Mouse (Mus musculus) Patski (cell line): Measurements from ENCODE around the gene Chadl. TPM values are rescaled to one million over a fixed set of nuclear protein-coding genes. Genes with fewer than 3 reads are reported as not detected.

Experiments
- ATAC-seq: fragments of 100-300 bp; one replicate; pipeline ENCODE4 v1.8.0; 2021
- CTCF ChIA-PET: fragments of 350-600 bp; sonication (Branson Sonifier 250); formaldehyde crosslinking; loops from one replicate; lab custom pipeline; 2022; ENCODE audit warnings: inconsistent platforms; lab: Charles Lee
- POLR2A ChIA-PET: fragments of 350-600 bp; sonication (Branson Sonifier 250); formaldehyde crosslinking; loops from one replicate; lab custom pipeline; 2022; ENCODE audit warnings: antibody characterized with exemption, inconsistent platforms; lab: Charles Lee
- DNase-seq: peaks from one replicate; pipeline ENCODE4 v3.0.0-alpha.2; 2011; ENCODE audit warnings: low read depth, low spot score
- H3K27me3 ChIP-seq: fragments of 371-371 bp; one replicate; pipeline ENCODE4 v1.5.1; 2021
- CTCF ChIP-seq: fragments of 100-300 bp; IDR thresholded peaks from one replicate; pipeline ENCODE4 v1.5.1; 2021
- in situ Hi-C: fragments of 300-500 bp; cut with MboI; formaldehyde crosslinking; loops from 3 replicates; pipeline ENCODE4 v1.11.1; 2018; ENCODE audit warnings: low pct_unique_long_range_greater_than_20kb, mixed read lengths
- polyA plus RNA-seq: library from polyadenylated mRNA; unstranded; gene quantifications from one replicate; pipeline ENCODE4 v1.2.3, GENCODE M21; 2021

Chadl gene
- polyA plus RNA-seq, 1 experiment from 2014 or later: 9.1 TPM

DNA sequence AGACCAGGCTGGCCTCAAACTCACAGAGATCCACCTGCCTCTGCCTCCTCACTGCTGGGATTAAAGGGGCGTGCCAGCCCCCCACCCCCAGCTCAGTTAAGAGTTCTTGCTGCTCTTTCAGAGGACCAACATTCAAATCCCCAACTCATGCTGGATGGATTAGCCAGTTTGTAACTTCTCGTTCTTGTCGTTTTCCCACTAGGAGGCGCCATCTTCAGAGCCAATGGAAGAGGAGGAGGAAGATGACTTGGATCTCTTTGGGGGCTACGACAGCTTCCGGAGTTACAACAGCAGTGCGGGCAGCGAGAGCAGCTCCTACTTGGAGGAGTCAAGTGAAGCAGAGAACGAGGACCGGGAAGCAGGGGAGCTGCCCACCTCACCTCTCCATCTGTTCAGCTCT is 30.1 kb downstream of the Chadl start:
- no peaks in the 10 kb centered on the region for H3K27me3 ChIP-seq
- TF ChIP-seq CTCF: no peak
- ChIA-PET POLR2A (no interaction called here), CTCF (interaction anchor here (0.7 kb wide), 1 partner anchor 23 kb away, joined by 3 read pairs; no protein-coding TSS in a partner anchor)
- ATAC-seq (no peak), DNase-seq (no peak)
- in situ Hi-C loops: no loop called here

DNA sequence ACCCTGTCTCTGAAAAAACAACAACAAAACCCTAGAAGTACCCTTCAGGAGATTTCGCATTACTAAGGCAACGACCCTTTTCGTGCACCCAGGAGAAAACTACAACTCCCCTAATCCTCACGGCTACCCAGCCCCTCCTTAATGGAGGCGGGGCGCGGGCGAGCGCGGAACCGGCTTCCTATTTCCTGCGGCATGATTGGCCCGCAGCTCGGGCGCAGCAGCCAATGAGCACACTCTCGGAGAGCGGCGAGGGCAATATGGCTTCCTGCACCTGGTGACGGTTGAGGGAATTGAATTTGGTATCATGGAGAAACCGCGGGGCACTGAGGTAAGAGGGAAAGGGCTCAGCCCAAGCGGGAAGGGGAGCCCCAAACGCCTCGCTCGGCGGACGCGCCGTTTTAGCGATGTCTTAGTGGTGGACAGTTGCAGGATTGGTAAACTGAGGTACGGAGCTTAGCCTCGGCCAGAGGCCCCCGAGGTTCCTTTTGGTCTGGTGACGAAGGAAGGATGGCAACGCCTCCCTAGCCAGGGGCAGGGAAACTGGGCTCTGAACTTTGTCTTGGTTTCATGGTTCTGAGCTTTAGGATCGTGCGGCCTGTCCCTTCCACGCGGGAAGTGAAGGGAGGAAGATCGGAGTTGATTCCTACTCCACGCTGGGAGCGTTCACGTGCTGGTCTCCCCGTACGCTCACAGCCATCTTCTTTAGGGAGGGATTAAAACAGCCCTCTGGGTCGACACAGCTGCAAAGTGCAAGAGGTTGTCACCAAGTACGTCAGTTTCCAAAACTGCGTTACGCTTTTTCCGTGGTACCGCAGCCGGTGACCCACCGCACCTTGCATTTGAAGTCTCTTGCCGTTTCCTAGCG is 33.2 kb downstream of the Chadl start, which contains the start of gene L3mbtl2:
L3mbtl2 (plus strand) TSS at position 193 of the 865 bp plus-strand sequence.
- in situ Hi-C loops: no loop called here
- CTCF ChIA-PET: interaction anchor here (0.8 to 1.2 kb wide), 4 partner anchors 11 to 216 kb away, joined by 3 read pairs; no protein-coding TSS in a partner anchor
- POLR2A ChIA-PET: interaction anchor here (0.6 kb wide), 1 partner anchor 9 kb away, joined by 3 read pairs; no protein-coding TSS in a partner anchor

DNA sequence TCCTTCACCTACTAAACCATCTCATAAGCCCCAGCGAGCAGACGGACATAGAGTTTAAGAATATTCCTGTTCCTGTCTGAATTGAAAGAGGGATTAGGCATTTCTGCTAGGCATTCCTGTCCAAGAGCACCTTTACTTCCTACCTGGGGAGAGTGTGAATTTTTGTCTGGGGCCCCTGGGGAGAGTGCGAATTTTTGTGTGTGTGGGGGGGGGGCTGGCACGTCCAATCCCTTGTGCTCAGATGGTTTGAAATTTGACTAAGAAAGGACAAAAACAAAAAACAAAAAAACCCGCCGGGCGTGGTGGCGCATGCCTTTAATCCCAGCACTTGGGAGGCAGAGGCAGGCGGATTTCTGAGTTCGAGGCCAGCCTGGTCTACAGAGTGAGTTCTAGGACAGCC is 33.8 kb downstream of the Chadl start:
- DNase-seq (no peak), ATAC-seq (no peak)
- no peak for TF ChIP-seq CTCF
- no peaks in the 10 kb centered on the region for H3K27me3 ChIP-seq
- in situ Hi-C loops: no loop called here
- POLR2A ChIA-PET: interaction anchor here (0.6 kb wide), 1 partner anchor 10 kb away, joined by 3 read pairs; no protein-coding TSS in a partner anchor
- CTCF ChIA-PET: interaction anchor here (1.5 kb wide), 1 partner anchor 152 kb away, joined by 3 read pairs; no protein-coding TSS in a partner anchor

More for the DNA sequence above, 33.2 kb downstream of the Chadl start, which contains the start of gene L3mbtl2:
- peak; percentile 97 for ATAC-seq
- no peak for TF ChIP-seq CTCF
- peak; percentile 37 for DNase-seq
- no peaks in the 10 kb centered on the region for H3K27me3 ChIP-seq

DNA sequence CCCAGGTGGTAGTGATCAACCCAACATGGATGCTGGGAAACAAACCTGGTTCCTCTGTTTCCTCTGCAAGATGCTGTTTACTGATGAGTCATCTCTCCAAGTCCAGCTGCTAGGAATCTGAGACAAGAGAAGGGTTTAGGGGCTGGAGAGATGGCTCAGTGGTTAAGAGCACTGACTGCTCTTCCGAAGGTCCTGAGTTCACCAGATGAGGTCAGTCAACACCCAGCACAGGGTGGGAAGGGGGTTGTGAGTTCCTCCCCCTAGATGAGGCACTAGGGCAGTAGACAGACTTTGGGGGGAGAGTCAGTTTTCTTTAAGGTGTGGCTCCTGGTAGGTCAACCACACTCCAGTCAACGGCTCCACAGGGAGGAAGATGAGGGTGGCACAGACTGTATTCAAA is 35.4 kb downstream of the Chadl start:
- ChIA-PET POLR2A (no interaction called here), CTCF (interaction anchor here (1.5 kb wide), 1 partner anchor 151 kb away, joined by 3 read pairs; no protein-coding TSS in a partner anchor)
- in situ Hi-C loops: no loop called here

GRCm38 (mm10) chr15:81650636-81651035 is 46.5 kb downstream of the Chadl start:
- ChIA-PET POLR2A (interaction anchor here (0.6 kb wide), 1 partner anchor 257 kb away, joined by 3 read pairs; no protein-coding TSS in a partner anchor), CTCF (interaction anchor here (1.0 kb wide), 1 partner anchor 14 kb away, joined by 3 read pairs; no protein-coding TSS in a partner anchor)
- no peak for ATAC-seq
- no peak for TF ChIP-seq CTCF
- in situ Hi-C loops: no loop called here
- no peaks in the 10 kb centered on the region for H3K27me3 ChIP-seq
- no peak for DNase-seq

More for the DNA sequence above, 35.4 kb downstream of the Chadl start:
- no peaks in the 10 kb centered on the region for H3K27me3 ChIP-seq
- DNase-seq (no peak), ATAC-seq (no peak)
- TF ChIP-seq CTCF: no peak

DNA sequence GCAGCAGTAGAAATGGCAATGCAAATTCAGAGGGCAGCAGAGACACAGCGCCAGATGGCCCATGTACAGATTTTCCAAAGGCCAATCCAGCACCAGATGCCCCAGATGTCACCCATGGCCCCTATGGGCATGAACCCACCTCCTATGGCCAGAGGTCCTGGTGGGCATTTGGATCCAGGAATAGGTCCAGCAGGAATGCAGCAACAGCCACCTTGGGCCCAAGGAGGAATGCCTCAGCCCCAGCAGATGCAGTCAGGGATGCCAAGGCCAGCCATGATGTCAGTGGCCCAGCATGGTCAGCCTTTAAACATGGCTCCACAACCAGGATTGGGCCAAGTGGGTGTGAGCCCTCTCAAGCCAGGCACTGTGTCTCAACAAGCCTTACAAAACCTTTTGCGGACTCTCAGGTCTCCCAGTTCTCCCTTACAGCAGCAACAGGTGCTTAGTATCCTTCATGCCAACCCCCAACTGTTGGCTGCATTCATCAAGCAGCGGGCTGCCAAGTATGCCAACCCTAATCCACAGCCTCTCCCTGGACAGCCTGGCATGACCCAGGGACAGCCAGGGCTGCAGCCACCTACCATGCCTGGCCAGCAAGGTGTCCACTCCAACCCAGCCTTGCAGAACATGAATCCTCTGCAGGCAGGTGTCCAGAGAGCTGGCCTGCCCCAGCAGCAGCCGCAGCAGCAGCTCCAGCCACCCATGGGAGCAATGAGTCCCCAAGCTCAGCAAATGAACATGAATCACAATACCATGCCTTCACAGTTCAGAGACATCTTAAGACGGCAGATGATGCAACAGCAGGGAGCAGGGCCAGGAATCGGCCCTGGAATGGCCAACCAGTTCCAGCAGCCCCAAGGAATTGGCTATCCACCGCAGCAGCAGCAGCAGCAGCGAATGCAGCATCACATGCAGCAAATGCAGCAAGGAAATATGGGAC is 47.3 kb downstream of the Chadl start:
- ChIA-PET POLR2A (interaction anchor here (0.6 kb wide), 1 partner anchor 258 kb away, joined by 3 read pairs; no protein-coding TSS in a partner anchor), CTCF (interaction anchor here (1.0 to 1.5 kb wide), 2 partner anchors 15 to 45 kb away, joined by 3 read pairs; no protein-coding TSS in a partner anchor)
- DNase-seq (peak; percentile 30), ATAC-seq (peak; percentile 57)
- in situ Hi-C loops: no loop called here
- TF ChIP-seq CTCF: no peak
- no peaks in the 10 kb centered on the region for H3K27me3 ChIP-seq

Other genes starting within 250 kb of the Chadl start
- gene Rbx1, start 231.0 kb downstream of the Chadl start, polyA plus RNA-seq: 157 TPM
- 46.9 TPM for gene Ep300, start 111.9 kb downstream of the Chadl start, polyA plus RNA-seq
- 24.2 TPM for gene L3mbtl2, start 33.4 kb downstream of the Chadl start, polyA plus RNA-seq
- 90.0 TPM for gene Zc3h7b, start 47.8 kb upstream of the Chadl start, polyA plus RNA-seq
- 120 TPM for gene Rangap1, start 48.2 kb upstream of the Chadl start, polyA plus RNA-seq
- gene Tef, start 105.1 kb upstream of the Chadl start, polyA plus RNA-seq: 61.5 TPM
- gene Tob2, start 161.5 kb upstream of the Chadl start, polyA plus RNA-seq: 27.3 TPM
- gene Phf5a, start 174.6 kb upstream of the Chadl start, polyA plus RNA-seq: 68.2 TPM
- 559 TPM for gene Aco2, start 175.0 kb upstream of the Chadl start, polyA plus RNA-seq
- 154 TPM for gene Polr3h, start 229.0 kb upstream of the Chadl start, polyA plus RNA-seq
- 24.9 TPM for gene Csdc2, start 239.5 kb upstream of the Chadl start, polyA plus RNA-seq